ENCODE assay signal across 18 mouse cellular contexts in the genomic region with DNA sequence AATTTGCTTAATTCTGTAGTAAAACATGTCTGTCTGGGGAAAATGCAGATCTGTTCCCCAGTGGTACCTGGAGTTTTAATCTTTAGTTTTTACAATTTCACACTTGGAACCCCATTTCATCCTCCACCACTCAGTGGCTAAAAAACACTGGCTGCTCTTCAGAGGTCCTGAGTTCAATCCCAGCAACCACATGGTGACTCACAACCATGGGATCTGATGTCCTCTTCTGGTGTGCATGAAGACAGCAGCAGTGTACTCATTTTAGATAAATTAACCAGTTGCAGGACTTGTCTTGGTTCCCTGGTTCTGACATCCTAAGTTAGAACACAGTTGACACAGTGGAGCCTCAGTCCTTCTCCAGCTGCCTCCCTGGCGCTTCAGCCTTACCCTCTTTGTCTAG.
"Had no signal": no experiment of that assay in that cellular context is flagged by ENCODE, and none has a peak within 500 bp of the region (broad histone marks: within the 10 kb centered on the region; RNA-seq: fewer than 3 reads in every experiment).

No protein-coding gene starts in this region.

- H3K27ac ChIP-seq: kidney, embryonic 15.5 days; limb, embryonic 15.5 days; liver, embryonic 14.5 days; neural tube, embryonic 12.5 days had no signal

- H3K4me2 ChIP-seq: kidney, embryonic 15.5 days; limb, embryonic 15.5 days; liver, embryonic 11.5 days; lung, embryonic 14.5 days; midbrain, embryonic 11.5 days; neural tube, embryonic 12.5 days; neural tube, embryonic 15.5 days had no signal

- H3K9me3 ChIP-seq: kidney, embryonic 15.5 days; limb, embryonic 15.5 days; neural tube, embryonic 12.5 days; neural tube, embryonic 15.5 days had no signal

- H3K27me3 ChIP-seq: kidney, embryonic 15.5 days; limb, embryonic 15.5 days; neural tube, embryonic 12.5 days; neural tube, embryonic 15.5 days had no signal

- DNase-seq: kidney, adult 2 months; kidney, postnatal 14 days; kidney, postnatal 4 days; liver, postnatal 0 days; lung, embryonic 14.5 days; midbrain, embryonic 14.5 days; retina, postnatal 1 day; thymus, adult 18-20 months; thymus, postnatal 36 days had no signal

- H3K36me3 ChIP-seq: kidney, embryonic 15.5 days; limb, embryonic 15.5 days; neural tube, embryonic 12.5 days; neural tube, embryonic 15.5 days had no signal

- ATAC-seq: intestine, postnatal 0 days; liver, postnatal 0 days; lung, postnatal 0 days had no signal

- H3K4me3 ChIP-seq: kidney, embryonic 15.5 days; limb, embryonic 15.5 days; neural tube, embryonic 12.5 days; neural tube, embryonic 15.5 days had no signal

- H3K9ac ChIP-seq: kidney, embryonic 15.5 days; limb, embryonic 15.5 days; liver, embryonic 14.5 days; liver, postnatal 0 days; lung, embryonic 14.5 days; neural tube, embryonic 12.5 days; neural tube, embryonic 15.5 days had no signal
